Mouse (Mus musculus) urinary bladder, adult 2 months (tissue): ENCODE data around the gene Atp6v1d. TPM values are rescaled to one million over a fixed set of nuclear protein-coding genes. Genes with fewer than 3 reads are reported as not detected.

Source experiments
- DNase-seq: peaks from one replicate; pipeline ENCODE4 v3.0.0; 2022; ENCODE audit warnings: low spot score
- polyA plus RNA-seq: library from polyadenylated mRNA; depleted of rRNA; stranded (reverse); fragments of >200 nt; gene quantifications from 2 replicates; pipeline ENCODE4 v1.2.3, GENCODE M21; 2012; rRNA removed

Atp6v1d gene
- polyA plus RNA-seq: 60.7 and 62.8 TPM in 2 replicates

DNA sequence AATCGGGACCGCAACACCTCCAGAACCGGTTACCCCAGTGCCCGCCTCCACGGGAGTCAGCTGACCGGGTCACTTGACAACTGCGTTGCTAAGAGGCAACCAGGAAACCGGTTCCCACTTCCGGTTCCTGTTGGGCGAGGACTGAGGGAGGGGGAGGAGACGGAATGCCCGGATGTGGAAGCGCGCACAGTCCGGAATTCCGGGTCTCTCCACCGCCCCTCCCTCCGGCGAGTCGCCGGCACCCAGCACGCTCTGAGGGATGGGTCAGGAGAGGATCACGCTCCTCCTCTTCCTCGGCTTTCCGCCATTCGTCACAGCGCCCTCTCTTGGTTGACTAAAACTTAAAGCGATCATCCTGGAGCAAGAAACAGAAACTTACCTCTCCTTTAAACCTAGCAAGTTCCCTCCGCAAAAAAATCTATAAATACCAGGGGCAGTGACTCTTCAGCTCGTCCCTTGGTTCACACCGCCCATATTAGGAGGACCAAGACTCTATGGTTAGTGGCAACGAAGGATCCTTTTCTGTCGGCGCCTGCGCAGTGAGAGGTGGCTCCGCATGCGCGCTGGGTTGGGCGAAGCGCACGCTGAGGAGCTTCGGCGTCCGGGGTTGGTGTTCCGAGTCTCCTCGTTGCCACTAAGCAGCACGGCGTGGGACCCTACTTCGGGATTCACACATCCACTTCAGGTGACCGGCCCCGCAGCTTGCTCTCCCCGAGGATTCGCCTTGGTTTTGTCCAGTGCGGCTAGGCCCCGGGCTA lies at the start of gene Atp6v1d, which contains the start of gene Eif2s1:
Gene Atp6v1d (minus strand): TSS at position 143 of the 758 bp plus-strand sequence.
Gene Eif2s1 (plus strand): TSS at position 324 of the 758 bp plus-strand sequence.
- DNase-seq: peak; percentile 95

DNA sequence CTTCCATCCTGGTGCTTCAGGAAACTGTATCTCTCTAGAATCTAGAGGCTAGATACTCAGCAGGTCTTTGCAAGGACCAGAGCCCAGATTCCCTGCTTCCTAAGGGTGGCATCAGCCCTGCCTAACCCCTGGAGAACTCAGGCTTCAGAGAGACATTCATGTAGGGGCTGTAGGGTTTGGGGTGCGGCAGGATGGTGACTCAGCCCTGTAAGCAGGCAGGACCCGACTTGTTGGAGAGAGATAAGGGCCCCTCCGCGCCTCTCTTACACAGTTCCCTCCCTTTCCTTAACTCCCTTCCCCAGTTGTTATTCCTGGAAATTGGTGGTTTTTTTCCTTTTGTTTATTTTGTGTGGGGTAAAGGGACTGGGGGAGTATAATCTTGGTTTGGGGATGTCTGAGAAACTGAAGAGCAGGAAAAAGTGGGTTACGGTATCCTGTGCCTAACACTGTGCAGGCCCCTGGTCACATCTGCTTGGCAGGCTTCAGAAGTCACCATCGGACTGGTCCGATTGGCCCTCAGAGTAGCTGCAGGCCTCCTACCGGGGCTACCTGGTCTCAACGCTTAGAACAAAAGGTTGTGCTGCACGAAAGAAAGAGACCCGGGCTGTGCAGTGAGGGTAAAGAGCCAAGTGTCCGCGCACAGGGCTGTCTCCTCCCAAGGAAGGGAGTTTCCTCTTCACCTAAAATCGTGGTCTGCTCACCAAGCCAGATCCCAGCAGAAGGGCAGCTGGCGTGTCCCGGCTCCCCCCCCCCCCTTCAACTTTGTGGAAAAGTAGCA lies 49.4 kb upstream of the Atp6v1d start:
- DNase-seq: no peak

GRCm38 (mm10) chr12:78908081-78908605 lies 46.7 kb upstream of the Atp6v1d start:
- no peak for DNase-seq

DNA sequence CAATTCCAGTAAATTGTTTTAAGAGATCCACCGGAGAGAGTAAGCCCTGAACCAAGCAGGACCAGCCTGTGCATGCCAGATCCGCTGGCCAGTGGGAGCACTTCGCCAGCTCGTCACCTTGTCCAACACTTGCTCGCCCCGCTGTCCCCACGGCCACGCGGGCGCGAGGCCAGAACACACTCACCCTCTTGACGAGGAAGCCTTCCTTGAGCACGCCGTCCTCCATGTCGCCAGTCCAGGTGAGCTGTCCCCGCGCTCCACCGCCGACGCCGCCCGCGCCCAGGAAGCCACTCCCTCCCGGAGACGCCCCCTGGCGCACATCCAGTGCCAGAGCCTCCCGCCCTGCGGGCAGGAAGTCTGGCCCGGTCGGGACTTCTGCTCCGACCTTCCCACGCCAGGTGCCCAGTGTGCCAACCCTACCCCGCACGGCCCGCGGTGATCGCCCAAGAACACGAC lies 45.3 kb upstream of the Atp6v1d start, which contains the start of gene Plek2:
Gene Plek2 (minus strand): TSS at position 258 of the 456 bp plus-strand sequence.
- DNase-seq: peak; percentile 81

GRCm38 (mm10) chr12:78904499-78904898 lies 43.1 kb upstream of the Atp6v1d start:
- no peak for DNase-seq

- DNase-seq: no peak
These were observed 41.9 kb upstream of the Atp6v1d start for GRCm38 (mm10) chr12:78903313-78903712.

GRCm38 (mm10) chr12:78901467-78901866 lies 40.0 kb upstream of the Atp6v1d start:
- DNase-seq: no peak

DNA sequence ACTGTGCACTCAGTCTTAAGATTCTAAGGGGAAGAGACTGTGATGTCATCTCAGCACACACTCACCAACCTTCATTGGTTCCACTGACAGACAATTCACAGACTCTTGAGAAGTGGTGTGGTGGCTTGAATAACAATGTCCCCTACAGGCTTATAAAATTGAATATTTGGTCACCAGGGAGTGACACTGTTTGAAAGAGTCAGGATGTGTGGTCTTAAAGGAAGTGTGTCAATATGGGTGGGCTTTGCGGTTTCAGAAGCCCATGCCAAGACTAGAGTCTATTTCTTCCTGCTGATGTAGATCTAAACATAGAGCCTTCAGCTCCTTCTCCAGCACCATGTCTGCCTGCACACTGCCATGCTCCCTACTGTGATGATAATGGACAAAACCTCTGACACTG lies 36.4 kb upstream of the Atp6v1d start:
- no peak for DNase-seq

DNA sequence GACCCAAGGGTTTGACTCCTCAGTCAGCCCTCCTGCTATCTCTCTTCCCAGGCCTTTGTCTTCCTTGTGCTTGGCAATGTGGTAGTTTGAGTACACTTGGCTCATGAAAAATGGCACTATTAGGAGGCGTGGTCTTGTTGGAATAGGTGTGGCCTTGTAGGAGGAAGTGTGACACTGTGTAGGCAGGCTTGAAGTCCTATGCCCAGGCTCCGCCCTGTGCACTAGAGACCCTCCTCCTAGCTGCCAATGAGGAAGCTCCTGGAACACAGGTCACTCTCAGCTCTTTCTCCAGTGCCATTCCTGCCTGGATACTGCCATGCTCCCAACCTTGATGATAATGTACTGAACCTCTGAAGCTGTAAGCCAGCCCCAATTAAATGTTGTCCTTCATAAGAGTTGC lies 29.7 kb upstream of the Atp6v1d start:
- no peak for DNase-seq

DNA sequence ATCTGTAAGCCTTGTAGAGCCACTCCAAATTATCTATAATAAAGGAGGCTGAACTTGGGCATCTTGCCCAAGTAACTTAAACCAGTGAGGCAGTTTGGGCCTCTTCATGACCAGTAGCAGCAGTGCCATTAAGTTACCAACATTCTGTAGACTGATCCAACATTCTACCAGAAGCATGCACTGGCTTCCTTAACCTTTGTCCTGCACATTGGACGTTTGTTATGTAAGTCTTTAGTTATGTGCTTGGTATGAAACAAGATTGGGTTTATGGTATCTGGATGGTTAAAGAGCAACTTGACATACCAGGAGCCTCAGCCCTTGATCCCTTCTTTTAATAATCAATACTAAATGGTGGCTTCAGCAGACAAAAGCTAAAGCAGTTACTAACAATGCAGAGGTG lies 28.6 kb upstream of the Atp6v1d start:
- DNase-seq: no peak

DNA sequence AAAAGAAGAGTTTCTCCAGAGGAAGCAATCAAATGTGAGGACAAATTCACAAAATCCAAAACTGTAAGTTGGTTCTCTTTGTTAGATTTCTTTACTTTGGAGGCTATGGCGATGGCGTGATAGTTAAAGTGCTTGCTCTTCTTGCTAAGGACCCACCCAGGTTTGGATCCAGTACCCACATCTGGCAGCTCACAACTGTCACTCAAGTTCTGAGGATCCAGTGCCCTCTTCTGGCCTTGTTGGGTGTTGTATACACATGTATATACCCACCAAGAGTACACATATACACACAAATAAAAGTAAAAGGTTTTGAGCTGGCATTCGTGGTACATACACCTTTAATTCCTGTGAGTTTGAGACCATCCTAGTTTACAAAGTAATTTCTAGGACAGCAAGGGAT lies 13.1 kb upstream of the Atp6v1d start:
- DNase-seq: no peak

GRCm38 (mm10) chr12:78868115-78868514 lies 6.7 kb upstream of the Atp6v1d start:
- DNase-seq: no peak

DNA sequence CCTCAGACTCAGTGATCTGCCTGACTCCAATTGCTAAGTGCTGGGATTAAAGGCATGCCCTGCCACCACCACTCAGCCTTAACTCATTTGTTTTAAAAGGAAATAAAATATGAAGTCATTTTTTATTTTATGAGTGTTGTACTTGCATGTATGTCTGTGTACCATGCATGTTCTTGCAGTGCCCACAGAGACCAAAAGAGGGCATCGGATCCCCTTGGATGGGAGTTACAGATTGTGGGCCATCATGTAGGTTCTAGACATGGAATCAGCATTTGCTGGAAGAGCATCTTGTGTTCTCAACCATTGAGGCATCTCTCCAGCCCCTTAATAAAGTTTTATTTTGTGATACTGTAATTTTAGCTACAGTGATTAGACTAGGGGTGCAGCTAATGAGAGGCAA lies 4.0 kb upstream of the Atp6v1d start:
- no peak for DNase-seq

GRCm38 (mm10) chr12:78862254-78862730 lies 854 bp upstream of the Atp6v1d start:
- DNase-seq: no peak

DNA sequence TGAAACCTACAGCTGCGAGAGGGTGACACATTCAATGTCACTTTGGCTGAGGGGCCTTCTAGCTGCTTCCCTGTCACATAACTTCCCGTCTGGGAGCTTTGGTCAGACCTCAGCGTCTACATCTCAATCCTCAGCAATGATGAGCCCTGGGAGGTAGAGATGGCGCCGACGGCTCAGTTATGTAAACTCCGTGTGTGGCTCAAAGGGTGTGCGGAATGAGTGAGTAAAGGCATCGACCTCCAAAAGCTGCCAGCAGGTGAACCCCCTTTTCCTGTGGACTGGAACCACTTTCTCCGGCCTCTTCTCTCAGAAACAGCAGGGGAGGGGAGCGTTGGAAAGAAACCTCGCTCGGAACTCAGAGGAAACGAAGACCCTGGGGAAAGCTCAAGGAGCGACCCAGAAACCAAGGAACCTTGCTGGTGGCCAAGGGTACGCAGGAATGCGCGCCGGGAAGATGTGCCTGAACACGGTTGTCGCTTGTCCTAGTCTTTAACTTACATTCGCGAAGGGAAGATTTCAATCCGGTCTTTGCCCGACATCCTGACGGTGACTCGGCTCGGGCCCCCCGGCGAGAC lies 430 bp downstream of the Atp6v1d start:
- DNase-seq: no peak

- no peak for DNase-seq
These were observed 13.2 kb downstream of the Atp6v1d start for GRCm38 (mm10) chr12:78848246-78848645.

DNA sequence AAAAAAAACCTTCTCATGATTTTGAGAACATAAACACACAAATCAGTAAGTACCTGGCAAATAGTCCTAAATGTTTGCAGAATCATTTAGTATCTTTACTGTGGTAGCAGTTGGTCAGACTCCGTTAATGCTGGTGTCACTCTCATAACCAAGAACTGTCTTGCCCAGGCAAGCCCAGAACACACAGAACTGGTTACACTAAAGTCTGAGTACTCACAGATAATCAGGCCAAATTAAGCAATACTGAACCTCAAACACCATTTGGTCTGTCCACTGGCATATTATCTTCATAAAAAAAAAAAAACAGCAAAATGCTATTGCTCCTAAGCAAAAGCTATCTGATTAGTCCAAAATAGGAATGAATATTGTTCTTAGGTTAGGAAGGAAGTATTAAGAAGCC lies 19.0 kb downstream of the Atp6v1d start:
- no peak for DNase-seq

DNA sequence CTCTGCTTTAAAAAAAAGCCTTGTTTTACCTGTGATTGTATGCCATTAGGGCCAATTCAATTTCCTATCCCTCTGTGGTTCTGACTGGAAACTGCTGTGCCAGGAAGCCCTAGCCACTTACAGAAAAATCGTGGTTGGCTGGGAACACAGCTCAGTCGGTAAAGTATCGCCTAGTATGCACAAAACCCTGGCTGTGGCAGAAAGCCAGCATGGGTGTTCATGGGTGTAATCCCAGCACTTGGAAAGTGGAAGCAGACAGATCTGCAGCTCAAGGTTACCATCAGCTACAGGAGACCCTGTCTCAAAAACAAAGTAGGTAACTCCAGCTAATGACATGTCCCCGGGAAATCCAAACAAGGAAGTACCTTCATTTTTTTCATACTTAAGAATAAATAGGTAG lies 21.5 kb downstream of the Atp6v1d start:
- no peak for DNase-seq

DNA sequence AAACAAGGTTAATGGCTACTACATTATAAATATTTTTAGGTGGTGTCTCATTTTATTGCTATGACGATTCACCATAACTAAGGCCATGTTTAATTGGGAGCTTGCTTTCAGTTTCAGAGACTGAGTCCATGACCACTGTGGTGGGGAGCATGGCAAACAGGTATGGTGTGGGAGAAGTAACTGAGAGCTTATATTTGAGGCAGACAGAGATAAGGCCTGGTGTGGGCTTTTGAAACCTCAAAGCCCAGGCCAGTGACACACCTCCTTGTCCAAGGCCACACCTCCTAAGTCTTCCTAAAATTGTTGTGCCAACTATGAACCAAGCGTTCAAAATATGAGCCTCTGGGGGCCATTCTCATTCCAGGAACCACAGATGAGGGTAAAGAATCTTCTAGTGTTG lies 26.9 kb downstream of the Atp6v1d start:
- no peak for DNase-seq

DNA sequence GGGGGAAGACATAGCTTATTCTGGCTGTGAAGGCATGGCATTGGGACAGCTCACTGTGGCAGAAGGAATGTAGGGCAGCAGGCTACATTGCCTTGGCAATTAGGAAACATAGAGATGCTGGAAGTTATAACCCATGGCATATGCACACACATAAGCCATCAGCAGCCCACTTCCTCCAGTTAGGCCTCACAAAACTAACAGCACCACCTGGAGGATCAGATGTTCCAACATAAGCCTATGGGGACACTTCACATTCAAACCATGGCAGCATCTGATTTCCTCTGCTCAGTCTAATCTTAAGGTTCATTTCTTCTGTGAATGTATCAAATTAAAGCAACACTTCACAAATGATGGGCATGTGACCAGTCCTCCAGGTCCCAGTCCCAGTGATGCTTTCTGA lies 47.0 kb downstream of the Atp6v1d start:
- no peak for DNase-seq

- no peak for DNase-seq
These were observed 59.6 kb downstream of the Atp6v1d start for GRCm38 (mm10) chr12:78801836-78802235.

GRCm38 (mm10) chr12:78800036-78800435 lies 61.4 kb downstream of the Atp6v1d start:
- no peak for DNase-seq
